Mouse (Mus musculus) midbrain, embryonic 12.5 days (tissue): ENCODE results near the gene Gatad2b. TPM values are rescaled to one million over a fixed set of nuclear protein-coding genes. Genes with fewer than 3 reads are reported as not detected.
"Not testable (repeated sequence)": the region's sequence is repeated elsewhere in the genome, so short reads cannot be mapped to it uniquely, and the experiment has no call there.

Experiments used
- ATAC-seq: fragments of 200-750 bp; cut with Nextera tagmentation; 2 replicates; pipeline ENCODE4 v1.8.0; 2017; ENCODE audit warnings: low read depth, moderate TSS enrichment, moderate library complexity; ENCODE audit not compliant: low FRiP score
- H3K27ac ChIP-seq: fragments of 300-500 bp; sonication (generic); replicated peaks from 2 replicates; pipeline ENCODE4 v1.5.1; 2016; ENCODE audit warnings: mild to moderate bottlenecking
- H3K27me3 ChIP-seq: fragments of 300-500 bp; sonication (generic); 2 replicates; pipeline ENCODE4 v1.6.1; 2016; ENCODE audit warnings: mild to moderate bottlenecking
- H3K36me3 ChIP-seq: fragments of 300-500 bp; sonication (generic); 2 replicates; pipeline ENCODE4 v1.6.1; 2016
- H3K4me1 ChIP-seq: fragments of 300-500 bp; sonication (generic); 2 replicates; pipeline ENCODE4 v1.6.1; 2016
- H3K4me2 ChIP-seq: fragments of 300-500 bp; sonication (generic); replicated peaks from 2 replicates; pipeline ENCODE4 v1.6.1; 2016; ENCODE audit warnings: mild to moderate bottlenecking, moderate library complexity
- H3K4me3 ChIP-seq: fragments of 300-500 bp; sonication (generic); 2 replicates; pipeline ENCODE4 v1.5.1; 2016; ENCODE audit warnings: mild to moderate bottlenecking
- H3K9ac ChIP-seq: fragments of 300-500 bp; sonication (generic); replicated peaks from 2 replicates; pipeline ENCODE4 v1.6.1; 2016; ENCODE audit warnings: mild to moderate bottlenecking, moderate library complexity
- H3K9me3 ChIP-seq: fragments of 300-500 bp; sonication (generic); 2 replicates; pipeline ENCODE4 v1.6.1; 2016; ENCODE audit warnings: mild to moderate bottlenecking
- WGBS: fragments of 180-500 bp; shearing (Covaris S2); methylation state at CpG from one replicate; pipeline ENCODE4 v1.1.7; 2016; 5-methylcytosine and 5-hydroxymethylcytosine counted together
- polyA plus RNA-seq: library from polyadenylated mRNA; unstranded; fragments of >200 nt; fragmentation: Nextera tagmentation; extraction: Ambion mirVana; gene quantifications from 2 replicates; pipeline ENCODE4 v1.2.1, GENCODE M21; 2016

The Gatad2b gene
- polyA plus RNA-seq, result 15.5 and 15.9 TPM in 2 replicates

DNA sequence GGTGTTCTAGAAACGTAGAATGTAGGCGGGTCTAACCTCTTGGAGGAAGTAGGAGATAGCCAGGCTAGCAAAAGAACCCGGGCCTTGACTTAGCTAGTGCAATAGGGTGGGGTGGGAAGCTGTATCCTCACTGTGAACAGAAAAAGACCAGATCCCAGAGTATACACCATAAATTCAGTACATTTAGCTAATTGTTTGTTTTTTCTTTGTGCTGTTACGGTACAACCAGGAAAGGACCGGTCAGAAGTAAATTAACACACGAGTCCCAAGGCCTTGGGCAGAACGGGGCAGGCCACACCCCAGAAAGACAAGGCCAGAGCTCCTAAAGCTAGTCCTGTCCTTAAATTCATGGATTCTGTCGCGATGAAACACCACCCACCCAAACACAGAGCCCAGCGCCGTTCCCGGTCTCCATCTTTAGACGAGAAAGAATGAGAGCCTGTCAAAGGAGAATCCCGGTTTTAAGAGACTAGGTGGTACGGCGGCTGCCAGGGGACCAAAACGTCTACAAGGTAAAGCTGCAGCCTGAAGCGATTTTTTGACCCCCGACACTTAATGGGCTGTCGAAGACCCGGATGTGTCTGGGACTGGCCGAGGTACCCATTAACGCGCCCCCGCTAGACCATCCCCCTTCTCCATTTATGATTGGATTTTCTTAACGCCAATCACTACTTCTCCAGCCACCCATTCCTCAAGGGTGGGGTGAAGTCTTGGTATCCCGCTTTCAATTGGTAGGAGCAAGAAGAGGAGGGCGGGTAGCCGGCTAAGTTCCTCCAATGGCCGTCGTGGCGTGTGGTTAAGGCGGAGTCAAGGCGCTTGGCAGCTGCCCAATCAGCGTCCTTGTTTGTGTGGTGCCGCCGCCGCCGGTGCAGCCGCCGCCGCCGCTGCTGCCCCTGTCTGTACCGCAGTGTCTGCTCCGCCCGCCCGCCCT lies at the start of gene Gatad2b:
Gatad2b (plus strand) TSS at position 834 of the 931 bp plus-strand sequence.
- under 1% methylated on average over 41 of the region's 47 CpGs for WGBS
- Histone ChIP-seq H3K4me3 (peak within 1 kb of the TSS; percentile 91), H3K27me3 (no peaks in the 10 kb centered on the region), H3K9ac (peak within 1 kb of the TSS; percentile 93), H3K36me3 (no peaks in the 10 kb centered on the region), H3K27ac (peak within 1 kb of the TSS; percentile 98), H3K4me1 (peaks cover 12% of the 10 kb centered on the region), H3K4me2 (peak within 1 kb of the TSS; percentile 92), H3K9me3 (no peaks in the 10 kb centered on the region)
- ATAC-seq, result peak; percentile 99

DNA sequence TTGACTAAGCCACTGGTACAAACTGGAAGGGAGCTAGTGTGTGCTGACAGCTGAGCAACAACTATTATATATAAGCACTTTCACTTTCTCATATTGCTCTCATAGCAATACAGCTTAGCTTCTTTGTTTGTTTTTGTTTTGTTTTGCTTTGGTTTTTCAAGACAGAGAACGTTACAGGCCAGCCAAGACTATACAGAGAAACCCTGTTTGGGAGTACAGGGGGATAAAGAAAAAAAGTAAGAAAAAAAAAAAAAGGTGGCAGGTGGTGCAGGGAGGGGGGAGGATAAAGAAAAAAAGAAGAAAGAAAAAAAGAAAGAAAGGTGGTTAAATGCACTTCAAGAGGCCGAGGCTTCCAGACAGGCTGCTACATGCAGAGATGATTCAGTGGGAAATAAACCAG lies 47.6 kb upstream of the Gatad2b start:
- H3K9me3 ChIP-seq, result no peaks in the 10 kb centered on the region
- H3K4me1 ChIP-seq, result peaks cover 30% of the 10 kb centered on the region
- H3K27ac ChIP-seq, result no peak overlapping the region
- H3K27me3 ChIP-seq, result no peaks in the 10 kb centered on the region; the same call in 1 of the 2 replicates
- WGBS, result 77% methylated on average over 2 of the region's 2 CpGs
- no peak overlapping the region for H3K4me3 ChIP-seq
- peaks cover 1% of the 10 kb centered on the region; the same call in 1 of the 2 replicates for H3K36me3 ChIP-seq
- H3K4me2 ChIP-seq, result no peak overlapping the region
- ATAC-seq, result no peak
- H3K9ac ChIP-seq, result no peak overlapping the region

DNA sequence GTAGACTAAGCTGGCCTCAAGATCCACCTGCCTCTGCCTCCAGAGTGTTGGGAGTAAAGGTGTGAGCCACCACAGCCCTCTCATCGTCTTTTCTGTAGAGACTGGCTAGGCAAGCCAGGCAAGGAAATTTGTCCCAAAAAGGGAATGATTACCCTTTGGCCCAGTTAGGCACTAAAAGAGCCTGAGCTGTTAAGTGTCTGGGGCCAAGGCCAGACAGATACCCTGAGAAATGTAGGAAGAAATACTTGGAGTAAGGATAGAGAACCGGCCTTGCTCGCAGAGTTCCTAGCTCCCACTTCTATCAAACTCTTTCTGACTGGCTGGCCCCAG lies 45.4 kb upstream of the Gatad2b start:
- H3K4me3 ChIP-seq, result peak overlapping the region; percentile 66
- H3K27me3 ChIP-seq, result no peaks in the 10 kb centered on the region
- no peak; the same call in 1 of the 2 replicates for ATAC-seq
- no peaks in the 10 kb centered on the region for H3K9me3 ChIP-seq
- H3K4me2 ChIP-seq, result peak overlapping the region; percentile 92
- peak overlapping the region; percentile 86 for H3K27ac ChIP-seq
- peaks cover 29% of the 10 kb centered on the region for H3K4me1 ChIP-seq
- 2% methylated on average over 3 of the region's 3 CpGs for WGBS
- peak overlapping the region; percentile 70 for H3K9ac ChIP-seq
- peaks cover 14% of the 10 kb centered on the region for H3K36me3 ChIP-seq

DNA sequence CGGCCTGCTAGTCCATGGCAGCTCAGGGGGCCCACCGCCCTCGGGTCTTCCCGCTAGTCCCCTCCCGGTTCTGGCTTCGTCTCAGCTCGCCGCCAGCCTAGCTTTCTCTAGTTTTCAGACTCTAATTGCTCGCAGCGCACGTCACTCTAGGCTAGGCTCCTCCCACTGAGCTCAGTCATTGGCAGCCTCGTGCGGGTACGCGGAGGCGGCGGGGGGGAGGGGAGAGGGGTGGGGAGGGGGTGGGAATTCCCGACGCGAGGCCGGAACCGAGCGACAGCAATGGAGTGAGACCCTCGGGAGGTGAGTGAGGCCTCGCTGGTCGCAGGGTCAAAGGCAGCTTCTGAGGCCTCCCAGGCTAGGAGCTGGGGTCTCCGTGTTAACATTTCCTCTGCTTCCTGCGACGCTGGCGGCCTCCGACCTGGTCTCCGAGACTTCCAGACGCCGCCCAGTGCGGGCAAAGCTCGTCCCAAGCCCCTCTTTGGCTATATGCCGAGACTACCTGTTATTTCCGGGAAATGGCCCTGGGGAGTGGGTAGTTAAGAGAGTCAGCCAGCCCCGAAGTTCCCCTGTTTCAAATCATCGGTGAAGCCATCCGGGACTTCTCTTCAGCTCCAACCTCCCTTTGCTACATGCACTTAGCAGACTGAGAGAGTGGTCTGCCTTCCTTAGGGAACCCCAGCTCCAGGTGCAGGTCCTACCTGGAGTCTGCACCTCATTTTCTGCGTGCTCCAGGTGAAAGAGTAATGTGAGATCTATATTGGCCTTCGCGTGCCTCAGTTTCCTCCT lies 44.8 kb upstream of the Gatad2b start, which contains the start of gene Slc39a1:
Slc39a1 (plus strand) TSS at position 213 of the 786 bp plus-strand sequence.
- H3K9me3 ChIP-seq, result no peaks in the 10 kb centered on the region
- H3K4me2 ChIP-seq, result peak within 1 kb of the TSS; percentile 92
- ATAC-seq, result peak; percentile 96
- peak within 1 kb of the TSS; percentile 86 for H3K27ac ChIP-seq
- peak within 1 kb of the TSS; percentile 70 for H3K9ac ChIP-seq
- no peaks in the 10 kb centered on the region for H3K27me3 ChIP-seq
- H3K4me1 ChIP-seq, result peaks cover 23% of the 10 kb centered on the region
- peak within 1 kb of the TSS; percentile 66 for H3K4me3 ChIP-seq
- under 1% methylated on average over 43 of the region's 44 CpGs for WGBS
- peaks cover 14% of the 10 kb centered on the region for H3K36me3 ChIP-seq

DNA sequence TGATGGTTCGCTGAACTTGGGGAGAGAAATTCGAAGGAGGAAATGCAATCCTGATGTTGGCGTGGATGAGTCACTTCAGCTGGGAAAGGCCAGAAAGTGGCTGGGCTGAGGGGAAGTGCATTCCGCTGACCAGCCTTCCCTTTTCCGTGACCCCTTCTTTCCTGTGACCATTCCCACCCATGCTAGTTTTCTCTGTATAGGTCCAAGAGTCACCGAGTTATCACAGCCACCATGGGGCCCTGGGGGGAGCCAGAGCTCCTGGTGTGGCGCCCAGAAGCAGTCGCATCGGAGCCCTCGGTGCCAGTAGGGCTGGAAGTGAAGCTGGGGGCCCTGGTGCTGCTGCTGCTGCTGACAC lies 44.3 kb upstream of the Gatad2b start:
- Histone ChIP-seq H3K9me3 (no peaks in the 10 kb centered on the region), H3K27me3 (no peaks in the 10 kb centered on the region), H3K36me3 (peaks cover 14% of the 10 kb centered on the region), H3K4me3 (peak overlapping the region; percentile 66), H3K4me2 (peak overlapping the region; percentile 92), H3K27ac (peak overlapping the region; percentile 86; the same call in 1 of the 2 replicates), H3K9ac (peak overlapping the region; percentile 70), H3K4me1 (peaks cover 20% of the 10 kb centered on the region)
- ATAC-seq, result no peak
- WGBS, result 8% methylated on average over 10 of the region's 10 CpGs

- no peak overlapping the region for H3K4me3 ChIP-seq
- no peak for ATAC-seq
- peaks cover 14% of the 10 kb centered on the region for H3K36me3 ChIP-seq
- no peaks in the 10 kb centered on the region for H3K9me3 ChIP-seq
- no peaks in the 10 kb centered on the region for H3K27me3 ChIP-seq
- H3K4me1 ChIP-seq, result peaks cover 27% of the 10 kb centered on the region
- H3K9ac ChIP-seq, result no peak overlapping the region
- H3K27ac ChIP-seq, result no peak overlapping the region
- 91% methylated on average over 6 of the region's 6 CpGs for WGBS
- H3K4me2 ChIP-seq, result no peak overlapping the region
Measured at GRCm38 (mm10) chr3:90250791-90251190, 42.2 kb upstream of the Gatad2b start.

DNA sequence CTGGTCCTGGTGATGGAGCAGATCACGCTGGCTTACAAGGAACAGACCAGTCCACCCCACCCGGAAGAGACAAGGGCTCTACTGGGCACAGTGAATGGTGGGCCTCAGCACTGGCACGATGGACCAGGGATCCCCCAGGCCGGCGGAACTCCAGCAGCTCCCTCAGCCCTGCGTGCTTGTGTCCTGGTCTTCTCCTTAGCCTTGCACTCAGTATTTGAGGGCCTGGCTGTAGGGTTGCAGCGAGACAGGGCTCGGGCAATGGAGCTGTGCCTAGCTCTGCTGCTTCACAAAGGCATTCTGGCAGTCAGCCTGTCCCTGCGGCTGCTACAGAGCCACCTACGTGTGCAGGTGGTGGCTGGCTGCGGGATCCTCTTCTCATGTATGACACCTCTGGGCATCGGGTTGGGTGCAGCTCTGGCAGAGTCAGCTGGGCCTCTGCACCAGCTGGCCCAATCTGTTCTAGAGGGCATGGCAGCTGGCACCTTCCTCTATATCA lies 41.2 kb upstream of the Gatad2b start:
- H3K4me2 ChIP-seq, H3K27me3 ChIP-seq, ATAC-seq, H3K27ac ChIP-seq, H3K9me3 ChIP-seq, H3K9ac ChIP-seq, H3K4me3 ChIP-seq: not testable (repeated sequence)
- 92% methylated on average over 10 of the region's 12 CpGs for WGBS
- peaks cover 14% of the 10 kb centered on the region for H3K36me3 ChIP-seq
- peaks cover 29% of the 10 kb centered on the region for H3K4me1 ChIP-seq

DNA sequence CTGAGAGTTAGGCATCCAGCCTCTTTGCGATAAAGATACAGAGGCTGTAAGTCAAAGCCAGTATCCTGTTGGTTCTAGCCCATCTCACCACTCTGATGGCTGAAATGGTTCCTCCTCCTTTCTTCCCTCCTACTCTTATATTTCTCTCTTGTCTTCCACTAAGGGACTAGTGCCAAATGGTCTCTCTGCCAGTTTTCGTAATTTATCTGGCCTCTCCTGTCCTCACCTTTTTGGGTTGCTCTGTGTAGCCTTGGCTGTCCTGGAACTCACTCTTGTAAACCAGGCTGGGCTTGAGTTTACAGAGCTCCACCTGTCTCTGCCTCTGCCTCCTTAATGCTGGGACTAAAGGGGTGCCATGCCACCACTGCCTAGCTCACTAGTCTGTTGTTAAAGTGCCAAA lies 40.3 kb upstream of the Gatad2b start:
- not testable (repeated sequence) for H3K4me2 ChIP-seq, H3K9ac ChIP-seq, H3K9me3 ChIP-seq, H3K27me3 ChIP-seq, H3K27ac ChIP-seq, H3K4me3 ChIP-seq, ATAC-seq
- 94% methylated on average over 2 of the region's 2 CpGs for WGBS
- peaks cover 21% of the 10 kb centered on the region for H3K36me3 ChIP-seq
- H3K4me1 ChIP-seq, result peaks cover 27% of the 10 kb centered on the region

- not testable (repeated sequence) for H3K9ac ChIP-seq, H3K27ac ChIP-seq, ATAC-seq, H3K27me3 ChIP-seq, H3K9me3 ChIP-seq
- peak overlapping the region; percentile 91 for H3K4me3 ChIP-seq
- H3K4me1 ChIP-seq, result peaks cover 26% of the 10 kb centered on the region
- peak overlapping the region; percentile 84 for H3K4me2 ChIP-seq
- 76% methylated on average over 1 of the region's 1 CpGs for WGBS
- peaks cover 26% of the 10 kb centered on the region for H3K36me3 ChIP-seq
Measured at GRCm38 (mm10) chr3:90253174-90253573, 39.8 kb upstream of the Gatad2b start.

DNA sequence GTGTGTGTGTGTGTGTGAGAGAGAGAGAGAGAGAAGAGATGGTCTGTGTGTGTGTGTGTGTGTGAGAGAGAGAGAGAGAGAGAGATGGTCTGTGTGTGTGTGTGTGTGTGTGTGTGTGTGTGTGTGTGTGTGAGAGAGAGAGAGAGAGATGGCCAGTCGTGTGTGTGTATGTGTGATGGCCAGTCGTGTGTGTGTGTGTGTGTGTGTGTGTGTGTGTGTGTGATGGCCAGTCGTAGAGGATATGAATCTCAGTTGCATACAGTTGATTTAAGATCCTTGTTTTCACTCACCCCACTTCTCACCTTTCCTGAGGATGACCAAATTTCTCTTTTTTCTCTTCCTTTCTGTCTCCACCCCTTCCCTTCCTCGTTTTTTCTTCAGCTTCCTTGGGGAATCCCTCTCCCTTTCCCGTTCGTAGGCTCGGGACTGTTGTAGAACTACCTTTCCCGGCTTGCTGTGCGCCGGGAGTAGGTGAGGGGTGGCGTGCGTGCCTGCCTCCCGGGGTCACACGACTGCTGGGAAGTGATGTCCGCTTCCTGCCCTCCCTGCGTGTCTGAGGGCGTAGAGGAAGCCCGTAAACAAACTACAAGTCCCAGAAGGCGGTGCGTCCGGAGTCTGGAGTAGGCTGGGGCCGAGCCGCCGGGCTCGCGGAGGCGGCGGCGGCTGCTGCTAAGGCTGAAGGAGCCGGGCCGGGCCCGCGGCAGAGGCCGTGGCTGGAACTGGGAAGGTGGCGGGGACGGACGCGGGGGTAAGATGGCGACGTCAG lies 39.1 kb upstream of the Gatad2b start, which contains the start of gene Crtc2:
Crtc2 (plus strand) TSS at position 511 of the 766 bp plus-strand sequence.
- Histone ChIP-seq H3K9ac (peak within 1 kb of the TSS; percentile 96), H3K4me1 (peaks cover 21% of the 10 kb centered on the region), H3K27me3 (no peaks in the 10 kb centered on the region), H3K36me3 (peaks cover 32% of the 10 kb centered on the region), H3K9me3 (no peaks in the 10 kb centered on the region), H3K4me2 (peak within 1 kb of the TSS; percentile 84), H3K27ac (peak within 1 kb of the TSS; percentile 89), H3K4me3 (peak within 1 kb of the TSS; percentile 91)
- WGBS, result 2% methylated on average over 40 of the region's 40 CpGs
- ATAC-seq, result peak; percentile 98
